In the genomic region with DNA sequence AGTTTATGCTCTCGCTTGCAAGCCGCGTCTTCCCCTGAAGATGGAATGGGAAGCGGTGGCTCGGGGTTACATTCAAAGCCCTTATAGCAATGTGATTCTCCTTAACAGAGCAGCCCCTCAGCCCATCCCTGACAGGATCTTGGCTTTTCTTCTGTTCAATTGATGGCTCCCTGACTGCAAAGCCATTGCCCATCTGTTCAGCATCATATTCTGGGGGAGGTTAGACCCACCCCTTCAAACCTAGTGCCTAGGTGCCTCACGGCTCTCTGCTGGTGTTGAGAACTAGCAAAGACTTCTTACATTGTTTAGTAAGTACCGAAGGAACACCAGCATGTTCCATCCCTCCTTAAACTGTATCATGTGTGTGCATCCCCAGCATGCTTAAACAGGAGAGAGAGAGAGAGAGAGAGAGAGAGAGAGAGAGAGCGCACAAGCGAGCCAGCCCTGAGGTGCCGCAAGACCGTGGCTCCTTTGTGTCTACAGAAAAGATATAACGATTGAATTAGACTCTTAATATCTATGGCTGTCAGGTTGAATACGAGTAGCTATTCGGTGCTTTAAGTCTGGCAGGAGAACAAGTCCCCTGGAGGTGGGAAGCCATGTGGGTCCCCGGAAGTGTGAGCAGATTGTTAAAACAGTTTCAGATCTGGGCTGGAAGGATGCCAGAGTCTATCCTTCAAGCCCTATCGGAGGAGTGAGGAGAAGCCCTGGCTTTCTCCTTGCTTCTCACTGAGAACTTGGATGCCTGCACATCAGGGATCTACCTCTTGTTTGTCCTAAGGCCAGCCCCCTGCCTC, we compare ENCODE assay signal across 12 mouse cellular contexts.
A peak's percentile ranks its signal among the peaks of the same experiment; 100 is the strongest.
DNase-seq lines count a peak whose midpoint lies in the region; ATAC-seq and TF ChIP-seq lines count a peak whose summit lies in the region.
"Had no signal": no experiment of that assay in that cellular context is flagged by ENCODE, and none has a peak within 500 bp of the region (broad histone marks: within the 10 kb centered on the region; RNA-seq: fewer than 3 reads in every experiment).

No protein-coding gene starts in this region.

- peak overlapping the region; percentile 63 for H3K27ac ChIP-seq in hindbrain, embryonic 13.5 days
- no peak overlapping the region for H3K27ac ChIP-seq in gastrocnemius, adult 2 months
- H3K27ac ChIP-seq: liver, embryonic 14.5 days had no signal

- TF ChIP-seq CTCF in gastrocnemius, adult 2 months (IDR thresholded peaks at IDR 0.05) = no peak

- H3K27me3 ChIP-seq in hindbrain, embryonic 13.5 days = peaks cover 3% of the 10 kb centered on the region; the same call in 1 of the 2 replicates
- H3K27me3 ChIP-seq: CH12.LX had no signal

- H3K9me3 ChIP-seq in hindbrain, embryonic 13.5 days = no peaks in the 10 kb centered on the region

- H3K4me3 ChIP-seq in hindbrain, embryonic 13.5 days = no peak overlapping the region
- no peak overlapping the region for H3K4me3 ChIP-seq in gastrocnemius, adult 2 months

- H3K4me2 ChIP-seq in hindbrain, embryonic 13.5 days = peak overlapping the region; percentile 30
- H3K4me2 ChIP-seq: heart, embryonic 11.5 days had no signal

- peak; percentile 71; the same call in 1 of the 2 replicates for ATAC-seq in hindbrain, embryonic 13.5 days (ENCODE audit: low FRiP score)
- ATAC-seq: intestine, embryonic 16.5 days had no signal

- H3K36me3 ChIP-seq in hindbrain, embryonic 13.5 days = no peaks in the 10 kb centered on the region

- H3K4me1 ChIP-seq in hindbrain, embryonic 13.5 days (replicated peaks) = peaks cover 38% of the 10 kb centered on the region

- H3K9ac ChIP-seq in hindbrain, embryonic 13.5 days = 0 out of 2 replicates have a peak overlapping the region, but pooled peaks have one; percentile 8
- H3K9ac ChIP-seq: liver, embryonic 14.5 days had no signal

- peak; percentile 7 for DNase-seq in left cerebral cortex, adult 18-20 months (ENCODE audit: low spot score in 2 of 2)
- DNase-seq in left cerebral cortex, postnatal 36 days (ENCODE audit: low spot score in 2 of 2) = no peak
- peak; percentile 50 for DNase-seq in T-cell, adult 2 months (ENCODE audit: low spot score)
- peak; percentile 37 for DNase-seq in cerebellum, adult 9-11 months
- DNase-seq in gastrocnemius, adult 2 months = no peak
- no peak for DNase-seq in heart, postnatal 25 days (ENCODE audit: low spot score)
- no peak for DNase-seq in urinary bladder, postnatal 4 days (ENCODE audit: low spot score in 2 of 2)

- intact Hi-C loops in left cerebral cortex, postnatal 36 days (cut with DNase I) = no loop called here
- intact Hi-C loops in gastrocnemius, adult 2 months (cut with DNase I) = no loop called here
- intact Hi-C loops in heart, postnatal 25 days (cut with DNase I) = no loop called here

- 46% methylated on average over 16 of the region's 16 CpGs for WGBS in hindbrain, embryonic 13.5 days

Comparison
In these comparisons a context has a peak if more than half of its experiments do, and no peak if none do; other contexts are left out.
1. DNase-seq: peak in left cerebral cortex, adult 18-20 months (2 of 2), T-cell, adult 2 months (single experiment) and cerebellum, adult 9-11 months (single experiment); none in left cerebral cortex, postnatal 36 days (0 of 2), gastrocnemius, adult 2 months (single experiment), heart, postnatal 25 days (single experiment) and urinary bladder, postnatal 4 days (0 of 2).